Mouse (Mus musculus) erythroid progenitor cell, adult 5-6 weeks (primary cell): Measurements from ENCODE around the gene Ehd4. TPM values are rescaled to one million over a fixed set of nuclear protein-coding genes. Genes with fewer than 3 reads are reported as not detected.

Experiments
- ATAC-seq: replicated peaks from 2 replicates; pipeline ENCODE4 v1.8.0; 2016; ENCODE audit warnings: moderate number of reproducible peaks, mild to moderate bottlenecking, moderate TSS enrichment, inconsistent platforms; ENCODE audit not compliant: poor library complexity, low FRiP score, severe bottlenecking
- total RNA-seq, 2 experiments: library from RNA; stranded (forward) in 1 of 2; stranded (reverse) in 1 of 2; fragments of 150-400 nt in 1 of 2; fragments of 186-747, 209-891 nt in 1 of 2; gene quantifications; 2 replicates each; pipeline versions ENCODE4 v1.2.3 to v1.2.4; 2015 to 2017; ENCODE audit warnings: low replicate concordance in 2 of 2

Gene Ehd4
- total RNA-seq, 2 experiments from 2014 or later = 9.5 to 12.6 TPM

DNA sequence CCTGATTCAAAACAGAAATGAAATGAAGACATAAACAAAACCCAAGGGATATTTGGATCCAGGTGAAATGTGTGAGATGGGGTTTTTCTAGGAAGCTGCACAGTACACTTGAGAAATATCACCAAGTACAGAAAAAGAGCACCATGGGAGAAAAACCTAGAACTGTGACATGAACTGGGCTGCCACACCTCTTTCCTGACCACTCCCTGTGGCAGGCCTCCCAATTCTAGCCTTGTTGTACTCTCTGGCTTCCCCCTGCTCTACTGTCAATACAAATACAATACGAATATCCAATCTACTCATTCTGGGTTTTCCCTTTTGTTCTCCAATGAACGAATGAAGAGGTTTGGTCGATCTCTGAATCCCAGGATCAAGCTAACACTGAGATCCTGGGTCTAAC, 40.4 kb downstream of the Ehd4 start:
- ATAC-seq = no peak

DNA sequence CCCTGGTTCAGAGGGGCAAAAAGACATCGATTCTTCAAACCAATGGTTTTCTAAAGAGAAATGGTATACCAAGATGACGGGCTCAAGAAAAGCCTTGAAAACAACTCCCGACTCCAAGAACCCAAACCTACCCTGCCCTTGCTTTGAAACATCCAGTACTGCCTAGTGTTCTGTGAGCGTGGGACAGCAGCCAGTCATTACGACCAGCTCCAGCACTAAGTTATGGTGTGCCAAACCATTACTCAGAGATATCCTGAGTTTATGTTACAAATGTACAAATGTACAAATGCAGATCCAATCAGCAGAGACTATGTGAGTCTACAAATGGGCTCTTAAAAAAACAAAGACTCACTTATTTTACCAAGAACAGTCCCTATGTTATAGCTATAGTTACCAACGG, 40.9 kb downstream of the Ehd4 start:
- ATAC-seq = no peak

DNA sequence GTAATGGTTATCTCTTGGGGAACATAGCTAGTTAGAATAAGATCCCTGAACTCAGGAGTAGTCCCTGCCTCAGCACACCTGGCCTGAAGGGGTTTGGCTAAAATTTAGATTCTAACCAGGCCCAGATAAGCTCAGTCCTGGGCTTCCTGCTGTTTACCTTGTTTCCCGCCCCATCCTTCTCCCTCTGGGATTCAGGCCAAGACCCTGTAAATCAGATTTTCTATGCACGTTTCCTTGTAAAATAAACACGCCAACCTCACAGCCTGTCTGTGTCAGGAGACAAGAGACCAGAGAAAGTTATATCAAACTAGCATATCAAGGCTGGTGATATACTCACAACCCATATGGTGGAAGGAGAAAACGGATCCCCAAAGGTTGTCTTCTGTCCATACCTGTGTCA, 42.8 kb downstream of the Ehd4 start:
- no peak for ATAC-seq

DNA sequence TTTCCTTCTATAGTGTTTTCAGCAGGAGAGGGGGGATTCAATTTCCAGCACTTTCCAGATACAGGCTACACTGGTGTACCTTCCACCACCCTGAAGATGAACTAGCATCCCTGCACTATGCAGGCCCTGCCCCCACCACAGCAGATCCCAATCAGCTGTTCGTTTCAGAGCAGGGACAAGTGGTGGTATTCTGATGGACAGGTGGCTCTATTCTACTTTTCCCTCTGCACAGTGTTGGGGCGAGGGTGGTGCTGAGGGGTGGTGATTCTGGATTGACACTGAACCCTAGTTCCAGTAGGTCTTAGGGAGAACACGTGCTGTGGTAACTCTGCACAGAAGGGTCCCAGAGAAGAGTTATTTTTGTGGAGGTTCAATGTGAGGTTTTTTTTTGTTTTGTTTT, 43.2 kb downstream of the Ehd4 start:
- no peak for ATAC-seq

DNA sequence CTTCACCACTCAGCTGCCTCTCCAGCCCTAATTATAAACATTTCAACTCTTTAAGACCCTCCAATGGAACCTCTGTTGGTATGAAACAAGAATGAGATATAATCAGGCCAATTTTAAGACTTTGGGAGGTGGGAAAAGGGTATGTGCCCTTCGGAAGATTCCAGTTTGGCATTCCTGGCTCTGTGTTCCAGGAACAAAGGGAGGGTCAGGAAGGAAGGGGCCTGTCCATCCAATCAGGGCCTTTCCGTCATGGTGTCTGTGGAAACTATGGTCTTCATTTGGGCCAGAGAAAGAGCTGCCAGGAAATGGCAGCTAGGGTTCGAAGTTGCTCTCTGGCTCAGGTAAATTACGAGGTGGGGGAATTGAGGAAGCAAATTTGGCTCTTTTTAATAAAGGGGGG, 46.3 kb downstream of the Ehd4 start:
- ATAC-seq = no peak

DNA sequence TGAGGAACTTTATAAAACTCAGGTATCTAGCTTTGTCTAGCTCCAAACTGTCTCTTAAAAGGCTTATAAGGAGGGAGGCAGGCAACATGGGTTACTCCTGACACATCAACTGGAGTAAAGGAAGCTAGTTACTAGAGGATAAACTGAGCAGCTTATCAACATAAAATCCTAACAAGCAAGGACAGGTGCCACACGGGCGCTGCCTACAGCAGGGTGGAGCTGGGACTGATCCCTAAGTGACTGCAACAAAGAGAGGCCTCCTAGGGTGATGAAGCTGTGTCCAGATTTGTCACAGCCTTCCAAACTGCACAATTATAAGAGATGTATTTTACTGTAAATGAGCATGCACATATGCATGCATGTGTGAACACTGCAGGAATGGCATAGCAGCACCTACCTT, 47.0 kb downstream of the Ehd4 start:
- no peak for ATAC-seq

DNA sequence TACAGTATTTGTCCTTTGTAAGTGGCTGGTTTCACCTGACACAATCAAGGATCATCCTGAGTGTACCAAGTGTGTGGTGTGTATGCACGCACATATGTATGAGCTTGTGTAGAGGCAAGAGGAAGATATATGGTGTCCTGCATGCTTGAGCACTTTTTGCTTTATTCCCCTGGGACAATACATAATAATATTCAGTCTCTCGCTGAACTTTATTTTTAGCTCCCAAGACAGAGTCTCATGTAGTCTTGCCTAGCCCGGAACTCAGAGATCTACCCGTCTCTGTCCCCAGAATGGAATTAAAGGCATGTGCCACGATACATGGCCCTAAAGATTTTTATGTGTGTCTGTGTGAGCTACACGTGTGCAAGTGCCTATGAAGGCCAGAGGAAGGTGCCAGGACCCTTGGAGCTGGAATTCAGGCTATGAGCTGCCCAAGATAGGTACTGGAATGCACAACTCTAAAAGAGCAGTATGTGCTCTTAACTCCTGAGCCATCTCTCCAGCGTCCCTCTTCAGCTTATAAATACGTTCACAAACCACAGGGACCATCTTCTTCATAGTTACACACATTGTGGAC, 47.9 kb downstream of the Ehd4 start:
- no peak for ATAC-seq

DNA sequence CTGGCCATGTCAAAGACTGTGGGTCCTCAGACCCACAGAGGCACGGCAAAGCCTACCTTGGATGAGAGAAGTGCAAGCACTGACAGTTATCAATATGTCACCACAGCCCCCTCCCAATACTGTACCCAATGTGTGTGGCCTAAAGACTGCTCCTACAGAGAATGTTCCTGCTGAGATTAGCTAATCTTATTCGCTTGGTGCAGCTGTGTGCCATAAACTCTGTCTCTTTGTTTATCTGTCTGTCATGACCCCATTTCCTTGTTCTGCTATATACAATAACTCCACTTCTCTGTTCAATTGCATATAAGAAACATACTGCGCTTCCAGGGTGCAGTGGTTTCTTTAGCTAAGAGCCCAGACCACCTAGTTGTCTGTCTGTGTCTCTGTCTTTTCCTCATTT, 48.5 kb downstream of the Ehd4 start:
- ATAC-seq = no peak

DNA sequence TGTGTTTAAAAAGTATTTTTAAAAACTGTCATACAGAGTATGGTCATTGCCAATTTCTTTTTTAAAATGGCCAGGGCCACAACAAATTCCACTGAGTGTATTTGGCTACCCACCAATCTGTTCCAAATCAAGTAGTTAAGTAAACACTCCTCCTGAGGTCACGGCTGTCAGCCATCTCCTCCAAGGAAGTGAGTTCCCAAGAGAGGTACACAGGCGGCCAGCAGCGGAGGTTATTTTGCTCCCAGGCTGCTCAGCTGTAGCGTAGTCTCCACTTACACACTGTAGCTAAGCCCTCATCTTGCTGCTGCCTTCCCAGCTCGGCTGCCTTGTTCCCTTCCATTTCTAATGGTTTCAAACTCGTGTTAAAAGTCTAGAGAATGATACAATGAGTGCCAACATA, 51.5 kb downstream of the Ehd4 start:
- no peak for ATAC-seq

DNA sequence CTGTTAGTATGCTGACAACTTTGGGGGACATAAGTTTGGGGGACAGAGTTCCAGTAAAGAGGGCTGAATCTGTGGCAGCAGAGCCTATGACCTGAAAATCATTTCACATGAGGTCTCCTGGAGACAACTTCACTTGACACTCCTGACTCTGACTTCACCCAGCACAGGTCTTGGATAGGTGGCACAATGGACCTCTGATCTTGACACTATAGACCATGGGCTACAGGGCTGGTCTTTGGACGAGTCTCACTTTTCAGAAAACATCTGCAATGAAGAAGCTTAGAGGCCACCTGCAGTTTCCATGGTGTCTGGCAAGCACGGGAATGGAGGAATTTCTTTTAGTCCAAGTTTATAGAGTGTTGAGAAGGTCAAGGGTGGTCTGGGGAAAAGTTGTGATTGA, 52.0 kb downstream of the Ehd4 start:
- no peak for ATAC-seq

DNA sequence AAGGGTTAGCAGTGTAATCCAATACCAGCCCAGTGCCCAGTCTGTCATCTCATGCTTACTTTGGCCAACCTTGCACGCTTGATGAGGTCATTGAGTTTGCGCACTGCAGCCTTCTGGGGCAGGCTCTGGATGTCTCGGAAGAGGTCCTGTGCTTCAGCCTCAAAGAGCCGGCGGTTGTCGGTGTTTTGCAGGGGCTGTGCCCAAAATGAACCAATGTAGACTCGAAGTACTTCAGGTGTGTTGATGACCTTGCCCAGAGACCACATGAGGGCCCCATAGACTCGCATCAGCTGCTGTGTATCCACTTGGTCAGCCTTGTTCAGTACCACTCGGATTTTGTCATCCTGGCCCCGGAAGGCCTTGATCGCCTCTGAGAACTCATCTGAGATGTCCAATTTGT, 52.4 kb downstream of the Ehd4 start:
- no peak for ATAC-seq

DNA sequence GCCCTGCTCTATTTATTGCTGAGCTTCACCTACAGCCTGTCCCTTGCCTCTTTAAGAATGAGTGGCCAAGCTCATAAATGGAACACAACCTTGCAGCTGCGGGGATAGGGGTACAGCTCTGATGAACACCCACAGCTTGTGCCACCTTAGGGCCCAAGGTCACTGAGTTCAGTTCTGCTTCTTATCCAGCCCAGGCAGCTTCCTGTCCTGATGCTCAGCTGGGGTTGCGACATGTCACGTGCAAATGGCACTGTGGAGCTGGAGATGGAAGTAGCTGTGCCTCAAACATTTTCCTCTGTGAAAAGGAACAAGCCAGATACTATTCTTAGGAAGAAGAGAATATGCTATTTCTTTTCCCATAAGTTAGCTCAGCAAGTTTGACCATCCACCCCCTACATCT, 54.5 kb downstream of the Ehd4 start:
- ATAC-seq = no peak

DNA sequence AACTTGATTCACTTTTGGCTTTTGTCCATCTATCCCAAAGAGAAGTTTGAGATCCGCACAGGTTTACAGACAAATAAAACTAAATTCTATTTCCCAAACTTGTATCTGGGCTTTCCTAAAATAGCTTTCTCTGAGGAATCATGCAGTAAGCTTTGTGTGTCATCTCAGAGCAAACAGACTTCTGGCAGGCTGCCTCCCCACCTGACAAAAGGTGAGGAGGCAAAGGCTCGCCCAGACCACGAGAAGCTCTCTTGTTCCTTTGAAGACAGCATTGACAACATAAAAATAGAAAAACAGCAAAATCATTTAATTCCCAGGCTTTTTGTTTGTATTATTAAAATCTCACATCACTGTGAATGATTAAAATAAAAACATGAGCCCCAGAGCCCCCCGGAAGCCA, 55.1 kb downstream of the Ehd4 start:
- no peak for ATAC-seq

DNA sequence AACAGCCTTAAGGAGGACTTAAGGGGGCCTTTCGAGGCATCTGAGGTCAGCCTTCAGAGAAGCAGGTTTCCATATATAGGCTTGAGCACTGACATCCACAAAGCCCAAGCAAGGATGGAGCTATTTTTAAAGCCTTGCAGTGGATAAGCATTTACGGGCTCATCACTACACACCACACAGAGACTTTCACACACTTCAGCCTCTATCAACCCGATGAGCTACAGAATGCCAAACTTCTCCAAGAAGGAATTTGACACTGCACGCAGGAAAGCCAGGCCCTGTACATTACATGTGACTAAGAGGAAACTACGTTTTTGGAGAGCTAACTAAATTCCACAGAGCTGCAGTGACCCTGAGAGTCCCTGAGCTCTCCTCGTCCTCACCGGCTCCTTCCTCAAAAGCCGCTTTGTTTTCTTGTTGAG, 55.6 kb downstream of the Ehd4 start:
- ATAC-seq = no peak

DNA sequence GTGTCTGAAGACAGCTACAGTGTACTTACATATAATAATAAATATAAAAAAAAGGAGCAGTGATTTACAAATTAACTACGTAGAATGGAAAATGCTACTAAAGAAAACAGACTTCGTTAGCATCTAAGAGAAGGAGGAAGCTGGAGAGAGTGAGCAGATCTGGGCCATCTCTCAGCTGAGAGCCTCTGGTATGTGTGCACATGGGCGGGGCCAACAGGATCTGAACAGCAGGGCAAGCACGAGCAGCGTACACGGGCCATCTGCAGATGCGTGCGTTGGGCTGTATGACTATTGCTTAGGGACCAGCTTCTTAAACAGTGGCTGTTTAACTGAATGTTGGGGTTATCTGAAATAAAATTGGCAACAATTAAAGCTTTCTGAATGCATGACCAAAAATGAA, 56.5 kb downstream of the Ehd4 start:
- ATAC-seq = no peak

DNA sequence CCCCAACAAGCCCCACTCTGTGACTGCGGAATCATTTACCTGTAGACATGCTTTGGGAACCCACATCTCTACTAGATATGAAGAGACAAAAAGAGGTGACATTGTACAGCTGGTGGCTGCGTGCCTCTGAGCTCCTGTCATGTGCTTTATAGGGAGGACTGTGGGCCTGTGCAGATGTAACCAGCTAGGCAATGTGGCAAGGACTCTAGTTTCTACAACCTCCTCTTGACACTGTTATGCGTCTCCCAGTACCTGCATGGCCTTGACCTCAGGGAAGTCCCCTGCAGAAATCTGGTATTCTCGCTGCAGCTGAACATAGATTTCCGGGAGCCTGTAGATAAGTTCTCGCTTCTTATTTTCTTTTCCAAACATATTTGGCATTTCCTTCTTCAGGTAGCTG, 57.7 kb downstream of the Ehd4 start:
- no peak for ATAC-seq

DNA sequence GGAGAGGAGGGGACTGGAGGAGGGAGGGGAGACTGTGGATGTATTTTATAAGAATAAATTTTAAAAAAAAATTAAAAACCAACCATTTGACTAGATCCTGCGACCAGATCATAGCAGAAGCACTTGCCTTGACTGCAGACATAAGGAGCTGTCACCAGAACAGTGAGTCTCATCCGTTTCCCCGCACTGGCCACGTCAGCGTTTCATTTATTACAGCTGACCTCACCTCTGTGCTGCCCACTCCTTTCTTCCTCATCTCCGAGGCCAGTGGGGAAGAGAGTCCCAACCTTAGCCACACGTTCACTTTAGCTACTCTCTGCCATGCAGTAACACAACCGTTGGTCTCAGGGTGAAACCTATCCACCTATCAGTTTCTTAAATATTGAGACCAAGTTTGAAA, 58.2 kb downstream of the Ehd4 start:
- ATAC-seq = no peak

DNA sequence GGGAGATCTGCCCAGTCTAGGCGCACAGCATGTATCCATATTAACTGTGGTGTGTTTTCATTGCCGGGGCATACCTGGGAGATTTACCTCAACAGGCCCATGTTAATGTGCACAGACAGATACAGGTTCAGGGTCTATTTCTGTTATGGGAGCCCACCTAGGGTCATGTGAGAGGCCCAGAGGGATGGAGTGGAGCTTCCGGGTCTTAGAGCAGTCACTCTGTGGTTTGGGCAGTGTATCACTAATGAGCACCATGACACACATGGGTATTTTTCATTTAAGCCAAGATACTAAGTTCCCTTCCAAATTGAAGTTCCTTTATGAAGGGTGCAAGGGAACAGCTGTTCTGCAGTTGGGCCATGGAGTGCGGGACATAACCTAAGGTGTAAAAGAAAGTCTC, 59.2 kb downstream of the Ehd4 start:
- ATAC-seq = no peak

DNA sequence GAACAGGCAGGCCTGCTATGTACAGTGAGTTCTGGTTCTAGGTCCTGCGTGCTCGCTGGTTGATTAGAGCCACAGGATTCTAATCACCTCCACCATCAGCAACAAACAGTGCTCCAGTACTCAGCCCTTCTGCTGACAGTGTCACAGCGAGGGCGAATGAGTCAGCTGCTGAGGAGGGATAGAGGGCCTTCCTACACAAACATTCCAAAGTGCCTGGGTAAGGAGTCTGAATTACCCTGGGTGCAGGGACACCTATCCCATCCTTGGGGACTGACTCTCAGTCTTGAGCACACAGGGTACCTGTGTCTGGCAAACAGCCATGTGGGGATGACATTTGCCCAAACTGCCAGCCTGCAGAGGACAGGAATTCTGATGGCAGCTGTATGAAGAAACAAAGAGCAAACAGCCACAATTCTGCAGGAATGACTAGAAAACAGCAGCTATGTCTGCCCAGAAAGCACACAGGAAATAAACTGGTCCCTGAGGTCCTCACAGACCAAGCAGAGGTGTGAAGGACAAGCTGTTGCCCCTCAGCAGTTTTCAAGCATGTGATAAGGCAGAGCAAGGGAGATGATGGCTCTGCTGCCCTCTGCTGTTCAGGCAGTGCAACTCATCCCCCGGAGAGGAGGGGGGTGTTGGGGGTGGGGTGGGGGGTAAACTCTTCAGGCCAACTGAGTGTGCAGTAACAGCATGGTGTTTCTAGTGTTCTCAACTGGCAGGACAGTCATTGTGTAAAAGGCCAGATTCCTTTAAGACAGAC, 60.6 kb downstream of the Ehd4 start:
- ATAC-seq = 0 out of 2 replicates have a peak, but pooled peaks have one; percentile 19

DNA sequence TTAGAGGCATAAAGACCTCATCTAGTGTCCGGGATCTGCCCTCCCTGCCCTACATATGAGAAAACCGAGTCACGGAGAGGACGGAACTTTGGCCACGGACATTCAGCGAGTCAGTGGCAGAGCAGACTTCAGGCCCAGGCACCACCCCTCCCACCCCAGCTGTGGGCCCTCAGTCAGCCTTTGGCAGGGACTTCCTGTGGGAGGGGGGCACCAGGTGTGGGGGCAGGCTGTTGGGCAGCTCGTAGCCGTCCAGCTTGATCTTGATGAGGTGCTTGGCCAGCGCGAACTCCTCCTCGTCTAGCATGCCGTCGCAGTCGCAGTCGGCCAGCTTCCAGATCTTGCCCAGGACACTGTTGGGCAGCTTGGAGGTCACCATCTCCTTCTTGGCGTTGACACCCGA, 63.4 kb downstream of the Ehd4 start:
- ATAC-seq = no peak

DNA sequence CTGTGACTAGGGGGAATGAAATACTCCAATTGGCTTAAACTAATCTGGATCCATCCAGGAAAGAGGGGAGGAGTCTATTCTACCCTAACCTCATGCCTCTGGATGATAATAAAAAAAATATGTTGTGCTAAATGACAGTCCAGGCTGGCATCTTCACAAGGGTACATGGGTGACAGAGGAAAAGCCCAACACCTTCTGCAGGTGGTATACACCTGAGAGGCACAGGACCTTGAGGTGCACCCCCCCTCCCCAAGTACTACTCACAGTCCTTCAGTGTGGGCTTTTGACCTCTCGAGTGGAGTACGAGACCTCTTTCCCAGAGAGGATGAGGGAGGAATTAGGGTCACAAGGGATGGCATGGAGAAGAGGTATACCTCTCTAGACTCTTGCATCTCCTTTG, 66.5 kb downstream of the Ehd4 start:
- ATAC-seq = no peak

DNA sequence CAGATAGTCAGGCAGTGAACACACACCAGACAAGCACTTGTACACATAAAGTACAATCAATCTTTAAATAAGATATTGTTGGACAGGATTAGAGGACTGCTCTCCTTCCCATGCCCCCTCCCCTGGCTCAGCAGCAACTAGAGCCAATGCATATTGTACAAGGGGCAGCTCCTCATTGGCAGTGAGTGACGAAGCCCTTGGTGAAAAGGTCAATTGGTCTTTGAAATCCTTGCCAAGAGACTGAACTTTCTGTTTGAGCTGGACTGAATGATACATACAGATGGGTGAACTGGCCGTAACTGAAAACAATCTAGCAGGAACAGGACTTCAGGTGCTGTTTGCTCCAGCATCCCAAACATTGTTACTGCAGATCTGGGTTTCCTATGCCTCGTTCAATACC, 67.0 kb downstream of the Ehd4 start:
- no peak for ATAC-seq
